Mouse (Mus musculus): ENCODE measurements at regions not wholly inside any gene's neighbourhood (a gene's known extent, or its start where the extent isn't known, plus 50 kb on each side); places are given as distances from the start of the nearest gene placed in this dataset.

DNA sequence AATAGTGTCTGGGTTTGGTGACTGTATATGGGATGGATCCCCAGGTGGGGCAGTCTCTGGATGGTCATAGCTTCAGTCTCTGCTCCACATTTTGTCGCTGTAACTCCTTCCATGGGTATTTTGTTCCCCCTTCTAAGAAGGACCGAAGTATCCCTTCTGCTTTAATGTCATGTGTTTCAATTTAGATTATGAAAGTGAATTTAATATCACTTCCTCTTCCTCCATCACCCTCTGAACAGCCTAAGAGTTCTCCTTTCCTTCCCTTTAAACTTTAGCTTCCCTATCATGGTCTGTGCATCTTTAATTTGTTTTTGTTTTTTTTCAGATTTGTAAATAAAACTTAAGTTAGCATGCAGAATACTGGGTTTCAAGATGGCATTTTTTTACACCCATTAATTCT lies 211.0 kb upstream of the Phyhipl start:
- no peak for ATAC-seq (ENCODE audit: low read depth)
- 93% methylated on average over 2 of the region's 2 CpGs for WGBS

DNA sequence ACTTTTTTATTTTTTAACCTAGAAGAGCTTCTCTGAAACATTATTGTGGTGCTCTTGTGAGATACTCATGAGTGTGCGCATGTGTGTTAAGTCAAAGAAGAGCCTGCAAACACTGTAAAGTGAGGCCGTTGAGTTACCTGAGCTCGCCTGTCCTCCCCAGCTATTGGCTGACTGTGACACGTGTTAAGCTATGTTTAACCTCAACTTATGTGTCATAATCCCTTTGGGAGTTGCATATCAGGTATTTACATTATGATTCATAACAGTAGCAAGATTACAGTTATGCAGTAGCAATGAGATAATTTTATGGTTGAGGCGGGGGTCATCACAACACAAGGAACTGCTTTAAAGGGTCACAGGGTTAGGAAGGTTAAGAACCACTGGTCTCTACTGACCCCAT lies 208.9 kb upstream of the Phyhipl start:
- no peak for ATAC-seq (ENCODE audit: low read depth)
- Histone ChIP-seq H3K27ac (replicated peaks) (no peak overlapping the region), H3K9me3 (no peaks in the 10 kb centered on the region), H3K36me3 (no peaks in the 10 kb centered on the region), H3K9ac (no peak overlapping the region), H3K27me3 (no peaks in the 10 kb centered on the region), H3K4me2 (no peak overlapping the region), H3K4me1 (replicated peaks) (peaks cover 17% of the 10 kb centered on the region), H3K4me3 (no peak overlapping the region)
- 93% methylated on average over 5 of the region's 5 CpGs for WGBS

More for the DNA sequence above, 211.0 kb upstream of the Phyhipl start:
- Histone ChIP-seq H3K27ac (replicated peaks) (no peak overlapping the region), H3K4me1 (replicated peaks) (peaks cover 4% of the 10 kb centered on the region), H3K4me2 (no peak overlapping the region), H3K9me3 (no peaks in the 10 kb centered on the region), H3K4me3 (no peak overlapping the region), H3K36me3 (no peaks in the 10 kb centered on the region), H3K27me3 (no peaks in the 10 kb centered on the region), H3K9ac (no peak overlapping the region)

DNA sequence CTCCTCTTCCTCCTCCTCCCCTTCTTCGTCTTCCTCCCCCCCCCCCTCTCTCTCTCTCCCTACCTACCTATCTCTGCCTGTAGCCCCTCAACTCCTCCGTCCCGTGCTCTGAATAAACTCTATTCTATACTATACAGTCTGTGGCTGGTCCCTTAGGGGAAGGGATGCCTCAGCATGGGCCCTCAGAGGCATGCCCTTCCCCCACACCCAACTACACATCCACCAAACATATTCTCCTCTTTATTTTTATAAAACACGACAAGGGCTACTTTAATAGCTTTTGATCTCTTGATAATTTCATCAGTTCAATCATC lies 206.2 kb upstream of the Phyhipl start:
- no peak for ATAC-seq (ENCODE audit: low read depth)
- Histone ChIP-seq H3K27me3 (no peaks in the 10 kb centered on the region), H3K9ac (no peak overlapping the region), H3K4me1 (replicated peaks) (peaks cover 17% of the 10 kb centered on the region), H3K9me3 (no peaks in the 10 kb centered on the region), H3K4me3 (no peak overlapping the region), H3K36me3 (no peaks in the 10 kb centered on the region), H3K4me2 (no peak overlapping the region), H3K27ac (replicated peaks) (no peak overlapping the region)
- 38% methylated on average over 4 of the region's 4 CpGs for WGBS

DNA sequence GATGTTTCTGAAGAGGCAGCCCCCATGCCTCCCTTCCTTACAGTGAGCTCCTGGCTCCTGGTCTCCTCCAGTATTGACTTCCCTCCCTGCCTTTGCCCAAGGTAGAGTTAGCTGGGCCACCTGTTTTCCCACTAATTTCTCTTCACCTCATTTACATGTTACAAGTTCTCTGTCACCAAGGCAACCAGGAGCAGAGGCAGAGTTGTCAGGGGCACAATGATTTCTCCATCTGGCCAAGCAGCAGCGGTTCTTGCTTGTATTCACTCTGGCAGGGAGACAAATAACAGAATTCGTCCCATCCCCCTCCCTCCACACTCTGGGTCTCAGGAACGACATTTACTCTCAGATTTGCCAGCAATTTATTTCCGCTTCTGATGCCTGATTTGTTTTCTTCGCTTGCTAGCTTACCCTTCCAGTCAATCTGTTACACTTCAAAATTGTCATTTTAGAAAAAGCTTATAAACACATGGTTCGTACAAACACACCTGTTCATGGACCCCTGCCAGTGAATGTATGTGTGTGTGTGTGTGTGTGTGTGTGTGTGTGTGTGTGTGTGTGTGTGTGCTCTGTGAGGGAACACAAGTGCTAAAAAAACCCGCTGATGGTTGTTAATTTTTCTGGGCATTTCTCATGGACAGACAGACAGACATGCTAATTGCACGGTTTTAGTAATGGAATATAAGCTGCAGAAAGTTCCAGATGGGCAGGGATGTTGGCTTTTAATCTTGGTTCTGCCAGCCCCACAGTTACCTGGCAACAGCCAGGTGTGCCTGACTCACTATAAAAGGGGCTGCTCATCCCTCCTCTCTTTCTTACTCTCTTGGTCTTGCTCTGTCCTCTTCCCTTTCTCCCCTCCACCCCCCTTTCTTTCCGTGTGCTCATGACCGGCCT lies 205.6 kb upstream of the Phyhipl start:
- Histone ChIP-seq H3K27ac (replicated peaks) (no peak overlapping the region), H3K9me3 (no peaks in the 10 kb centered on the region), H3K4me3 (no peak overlapping the region), H3K4me2 (peak overlapping the region; percentile 18), H3K4me1 (replicated peaks) (peaks cover 17% of the 10 kb centered on the region), H3K27me3 (no peaks in the 10 kb centered on the region), H3K9ac (no peak overlapping the region), H3K36me3 (no peaks in the 10 kb centered on the region)
- peak; percentile 83 for ATAC-seq (ENCODE audit: low read depth)
- 35% methylated on average over 10 of the region's 10 CpGs for WGBS

DNA sequence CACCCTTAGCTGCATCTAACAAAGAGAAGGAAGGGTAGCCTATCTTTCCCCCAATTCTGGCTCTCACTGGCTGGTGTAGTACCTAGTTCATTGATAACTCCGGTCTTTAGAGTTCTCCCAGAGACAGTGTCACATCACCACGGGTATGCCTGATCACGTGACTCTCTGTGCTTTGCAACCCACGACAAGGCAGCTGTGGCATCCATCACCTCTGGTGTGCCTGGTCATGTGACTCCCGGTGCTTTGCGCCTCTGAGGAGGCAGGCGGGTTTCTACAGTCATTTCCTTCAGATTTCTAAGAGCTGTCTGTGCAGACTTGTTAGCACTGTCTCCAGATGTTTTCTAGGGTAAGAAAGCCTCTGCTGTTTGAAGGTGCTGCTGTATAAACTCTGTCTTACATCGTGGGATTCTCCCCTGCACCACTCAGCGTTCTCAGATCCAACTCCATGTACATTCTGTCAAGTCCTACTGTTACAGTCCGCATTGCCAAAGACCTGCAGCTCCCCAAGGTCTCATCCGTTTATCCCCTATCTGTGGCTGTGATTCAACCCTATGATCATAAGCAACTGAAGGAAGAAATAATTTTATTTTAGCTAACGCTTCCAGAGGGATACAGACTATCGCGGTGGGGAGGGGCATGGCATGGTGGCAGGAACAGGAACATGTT lies 201.5 kb upstream of the Phyhipl start:
- Histone ChIP-seq H3K27ac (replicated peaks) (no peak overlapping the region), H3K4me3 (no peak overlapping the region), H3K9ac (no peak overlapping the region), H3K36me3 (no peaks in the 10 kb centered on the region), H3K9me3 (no peaks in the 10 kb centered on the region), H3K4me2 (no peak overlapping the region), H3K27me3 (no peaks in the 10 kb centered on the region), H3K4me1 (replicated peaks) (peaks cover 17% of the 10 kb centered on the region)
- WGBS = 78% methylated on average over 14 of the region's 14 CpGs
- ATAC-seq (ENCODE audit: low read depth) = no peak

DNA sequence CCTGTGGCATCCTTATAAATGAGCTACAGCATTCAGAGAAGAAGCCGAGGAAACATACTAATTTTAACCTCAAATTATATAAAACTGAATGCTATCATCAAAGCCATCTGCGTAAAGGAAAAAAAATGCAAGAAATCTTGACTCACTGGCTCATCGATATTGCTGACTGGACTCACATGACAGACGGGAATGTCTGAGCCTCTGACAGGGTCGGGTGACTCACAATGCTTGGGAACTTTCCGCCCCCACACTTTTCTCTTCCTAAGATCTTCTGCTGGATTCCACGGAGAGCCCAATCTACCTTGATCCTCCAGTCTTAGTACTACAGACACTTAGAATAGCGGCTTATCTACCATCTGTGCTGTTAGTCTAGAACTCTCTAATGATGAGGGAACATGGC lies 200.2 kb upstream of the Phyhipl start:
- Histone ChIP-seq H3K4me1 (replicated peaks) (peaks cover 6% of the 10 kb centered on the region), H3K36me3 (no peaks in the 10 kb centered on the region), H3K27me3 (no peaks in the 10 kb centered on the region), H3K4me2 (no peak overlapping the region), H3K27ac (replicated peaks) (no peak overlapping the region), H3K9ac (no peak overlapping the region), H3K4me3 (no peak overlapping the region), H3K9me3 (no peaks in the 10 kb centered on the region)
- WGBS = 88% methylated on average over 8 of the region's 8 CpGs
- no peak for ATAC-seq (ENCODE audit: low read depth)

DNA sequence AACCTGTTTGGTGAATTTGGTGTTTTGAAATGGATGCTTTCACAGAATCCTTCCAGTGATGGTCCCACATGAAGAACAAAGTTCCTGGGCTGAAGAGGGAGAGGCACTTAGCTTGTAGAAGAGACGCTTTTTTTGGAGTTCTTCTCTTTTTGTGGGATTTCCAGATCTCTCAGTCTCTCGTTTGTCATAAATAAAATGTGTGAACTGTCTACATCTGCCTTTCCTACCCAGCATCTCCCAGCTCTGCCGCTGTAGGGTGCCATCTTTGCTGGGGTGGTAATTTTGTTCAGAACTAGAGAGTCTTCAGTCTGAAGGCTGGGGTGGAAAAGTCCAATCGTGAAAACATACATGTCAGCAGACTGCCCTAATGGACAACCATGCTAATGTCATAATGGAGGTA lies 197.8 kb upstream of the Phyhipl start:
- Histone ChIP-seq H3K9ac (no peak overlapping the region), H3K36me3 (no peaks in the 10 kb centered on the region), H3K4me3 (no peak overlapping the region), H3K27ac (replicated peaks) (no peak overlapping the region), H3K4me1 (replicated peaks) (no peaks in the 10 kb centered on the region), H3K27me3 (no peaks in the 10 kb centered on the region), H3K9me3 (no peaks in the 10 kb centered on the region), H3K4me2 (no peak overlapping the region)
- WGBS = 90% methylated on average over 4 of the region's 4 CpGs
- no peak for ATAC-seq (ENCODE audit: low read depth)

DNA sequence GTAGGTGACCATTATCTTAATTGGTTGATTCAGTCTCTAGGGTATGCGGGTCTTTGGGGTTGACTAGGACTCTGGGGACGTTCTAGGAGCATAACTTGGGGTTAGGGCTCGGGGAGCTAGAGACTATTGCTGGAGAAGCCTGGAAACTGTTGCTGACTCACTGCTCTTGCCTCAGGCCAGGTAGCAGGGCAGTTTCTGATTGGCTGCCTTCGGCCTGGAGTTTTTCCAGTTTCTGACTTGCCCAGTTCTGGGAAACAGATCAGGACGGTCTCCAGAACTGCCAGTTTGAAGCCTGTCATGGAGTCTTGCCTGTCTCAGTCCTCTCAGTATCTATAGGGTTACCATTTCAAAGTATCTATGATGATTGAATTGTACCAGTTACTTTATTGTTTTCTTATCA lies 192.4 kb upstream of the Phyhipl start:
- no peak for ATAC-seq (ENCODE audit: low read depth)
- H3K4me2 ChIP-seq = no peak overlapping the region

DNA sequence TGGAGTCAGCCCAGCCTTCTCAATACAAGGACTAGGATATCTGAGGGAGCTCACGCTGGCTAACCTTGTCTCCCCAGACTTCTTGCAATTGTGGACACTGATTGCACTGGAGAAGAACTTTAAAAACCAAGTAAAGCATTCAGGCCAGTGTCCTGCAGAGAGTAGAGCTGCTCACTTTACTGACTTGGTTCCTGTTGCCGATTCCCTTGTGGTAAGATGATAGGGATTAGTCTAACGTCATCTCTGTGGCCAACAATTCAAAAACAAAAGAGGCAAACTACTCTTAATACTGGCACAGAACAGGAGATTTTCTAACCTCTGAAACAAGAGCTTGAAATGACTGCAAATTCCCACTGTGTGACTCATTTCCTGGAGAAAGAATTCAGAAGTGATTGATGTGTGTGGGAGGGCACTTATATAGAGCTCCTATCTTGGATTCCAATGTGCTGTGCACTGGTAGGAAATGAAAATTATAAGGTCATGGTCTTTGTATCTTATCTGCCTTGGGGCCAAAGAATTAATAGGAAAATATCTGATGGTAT lies 191.6 kb upstream of the Phyhipl start:
- Histone ChIP-seq H3K27me3 (no peaks in the 10 kb centered on the region), H3K9ac (no peak overlapping the region), H3K27ac (replicated peaks) (no peak overlapping the region), H3K9me3 (no peaks in the 10 kb centered on the region), H3K36me3 (no peaks in the 10 kb centered on the region), H3K4me1 (replicated peaks) (no peaks in the 10 kb centered on the region), H3K4me3 (no peak overlapping the region), H3K4me2 (no peak overlapping the region)
- ATAC-seq (ENCODE audit: low read depth) = no peak
- WGBS = 79% methylated on average over 3 of the region's 3 CpGs

More for the DNA sequence above, 192.4 kb upstream of the Phyhipl start:
- no peaks in the 10 kb centered on the region for H3K27me3 ChIP-seq
- 85% methylated on average over 5 of the region's 5 CpGs for WGBS
- no peaks in the 10 kb centered on the region for H3K4me1 ChIP-seq (replicated peaks)
- no peaks in the 10 kb centered on the region for H3K36me3 ChIP-seq
- no peaks in the 10 kb centered on the region for H3K9me3 ChIP-seq
- H3K9ac ChIP-seq = no peak overlapping the region
- H3K4me3 ChIP-seq = no peak overlapping the region
- H3K27ac ChIP-seq (replicated peaks) = no peak overlapping the region

DNA sequence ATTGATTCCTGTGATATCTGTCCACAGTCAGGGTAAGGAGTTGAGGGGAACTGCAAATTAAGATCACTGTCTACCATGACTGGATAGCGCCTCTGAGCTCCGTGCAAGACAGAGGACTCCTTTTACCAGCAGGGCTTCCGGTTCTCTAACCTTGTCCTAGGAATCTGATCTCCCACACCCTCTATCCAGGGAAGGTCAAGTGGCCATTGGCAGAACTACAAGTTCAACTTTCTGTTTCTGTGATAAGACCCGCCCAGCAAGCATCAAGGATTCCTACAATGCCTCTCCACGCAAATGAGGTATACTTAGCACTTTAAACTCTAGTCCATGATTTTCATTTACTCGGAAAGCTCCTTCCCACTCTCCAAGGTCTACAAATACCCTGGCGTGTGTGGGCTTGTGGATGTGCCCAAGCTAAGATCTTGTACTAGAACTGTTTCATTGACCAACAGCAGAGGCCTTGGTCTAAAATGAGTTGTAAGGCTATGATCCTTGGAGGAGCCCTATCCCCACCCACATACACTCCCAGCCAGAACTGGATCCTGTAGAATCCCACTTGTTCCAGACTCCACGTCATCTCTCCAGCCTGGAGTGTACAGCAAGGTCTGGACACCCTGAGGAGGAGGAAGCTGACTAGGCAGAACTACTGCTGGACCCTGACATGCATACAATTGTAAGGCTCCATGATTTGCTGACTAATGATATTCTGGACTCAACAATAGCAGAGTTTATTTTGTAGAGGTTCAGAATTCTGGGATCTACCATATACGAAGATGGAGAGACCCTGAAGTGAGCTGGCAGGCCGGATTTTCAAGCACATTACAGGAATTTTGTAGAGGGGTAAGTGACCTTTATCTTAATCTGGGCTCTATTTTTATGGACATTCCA lies 190.8 kb upstream of the Phyhipl start:
- H3K4me2 ChIP-seq = no peak overlapping the region
- 94% methylated on average over 10 of the region's 10 CpGs for WGBS
- H3K36me3 ChIP-seq = no peaks in the 10 kb centered on the region
- no peak overlapping the region for H3K27ac ChIP-seq (replicated peaks)
- no peaks in the 10 kb centered on the region for H3K27me3 ChIP-seq
- H3K4me3 ChIP-seq = no peak overlapping the region
- H3K4me1 ChIP-seq (replicated peaks) = no peaks in the 10 kb centered on the region
- ATAC-seq (ENCODE audit: low read depth) = no peak
- no peak overlapping the region for H3K9ac ChIP-seq
- no peaks in the 10 kb centered on the region for H3K9me3 ChIP-seq

DNA sequence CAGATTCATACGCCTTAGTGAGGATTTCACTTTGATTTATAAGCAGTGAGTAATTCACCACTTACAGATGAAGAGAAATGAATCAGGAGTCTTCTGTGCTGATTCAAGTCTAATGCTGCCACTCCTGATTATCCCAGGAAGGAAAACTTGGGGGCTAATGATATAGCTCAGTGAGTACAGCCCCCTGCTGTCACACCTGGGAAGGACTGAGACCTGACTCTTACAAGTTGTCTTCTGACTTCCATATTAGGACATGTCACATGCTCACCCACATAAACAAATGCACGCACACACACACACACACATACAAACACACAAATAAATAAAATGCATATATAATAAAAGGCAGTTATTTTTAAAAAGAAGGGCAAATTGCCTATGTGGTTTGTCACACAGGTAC lies 188.1 kb upstream of the Phyhipl start:
- Histone ChIP-seq H3K4me1 (replicated peaks) (no peaks in the 10 kb centered on the region), H3K9me3 (no peaks in the 10 kb centered on the region), H3K27ac (replicated peaks) (no peak overlapping the region), H3K9ac (no peak overlapping the region), H3K4me3 (no peak overlapping the region), H3K4me2 (no peak overlapping the region), H3K36me3 (no peaks in the 10 kb centered on the region), H3K27me3 (no peaks in the 10 kb centered on the region)
- no peak for ATAC-seq (ENCODE audit: low read depth)
- WGBS = 82% methylated on average over 2 of the region's 2 CpGs
